Mouse (Mus musculus): Measurements from ENCODE around the gene Klhl35. TPM values are rescaled to one million over a fixed set of nuclear protein-coding genes. Genes with fewer than 3 reads are reported as not detected.

Gene Klhl35
- polyA plus RNA-seq, 1 experiment = 1.5 TPM

GRCm38 (mm10) chr7:99452859-99453258, 12.9 kb upstream of the Klhl35 start:
- DNase-seq (ENCODE audit: low spot score) = no peak

GRCm38 (mm10) chr7:99454044-99454443, 11.8 kb upstream of the Klhl35 start:
- DNase-seq (ENCODE audit: low spot score) = no peak

- DNase-seq (ENCODE audit: low spot score) = no peak
These were observed 7.0 kb upstream of the Klhl35 start for GRCm38 (mm10) chr7:99458849-99459248.

GRCm38 (mm10) chr7:99459888-99460652, 5.7 kb upstream of the Klhl35 start:
- no peak for DNase-seq (ENCODE audit: low spot score)

- no peak for DNase-seq (ENCODE audit: low spot score)
These were observed 2.7 kb upstream of the Klhl35 start for GRCm38 (mm10) chr7:99463120-99463519.

GRCm38 (mm10) chr7:99467916-99468282, 2.1 kb downstream of the Klhl35 start:
- DNase-seq (ENCODE audit: low spot score) = no peak

GRCm38 (mm10) chr7:99468283-99469132, 2.7 kb downstream of the Klhl35 start:
- peak; percentile 56 for DNase-seq (ENCODE audit: low spot score)

GRCm38 (mm10) chr7:99469680-99470405, 4.0 kb downstream of the Klhl35 start:
- no peak for DNase-seq (ENCODE audit: low spot score)

- no peak for DNase-seq (ENCODE audit: low spot score)
These were observed 5.8 kb downstream of the Klhl35 start for GRCm38 (mm10) chr7:99471578-99471977.

GRCm38 (mm10) chr7:99473638-99474407, 8.0 kb downstream of the Klhl35 start:
- no peak for DNase-seq (ENCODE audit: low spot score)

- no peak for DNase-seq (ENCODE audit: low spot score)
These were observed 9.2 kb downstream of the Klhl35 start for GRCm38 (mm10) chr7:99474836-99475561.

GRCm38 (mm10) chr7:99475562-99475911, 9.7 kb downstream of the Klhl35 start:
- DNase-seq (ENCODE audit: low spot score) = no peak

- DNase-seq (ENCODE audit: low spot score) = no peak
These were observed 10.8 kb downstream of the Klhl35 start for GRCm38 (mm10) chr7:99476558-99477114.

- no peak for DNase-seq (ENCODE audit: low spot score)
These were observed 11.4 kb downstream of the Klhl35 start for GRCm38 (mm10) chr7:99477235-99477634.

- no peak for DNase-seq (ENCODE audit: low spot score)
These were observed 16.8 kb downstream of the Klhl35 start for GRCm38 (mm10) chr7:99482637-99483036.

- DNase-seq (ENCODE audit: low spot score) = peak; percentile 95
These were observed 17.6 kb downstream of the Klhl35 start, which contains the start of gene Rps3 for GRCm38 (mm10) chr7:99483271-99483923. TSS of gene Rps3 (minus strand) at chr7:99483738.

- no peak for DNase-seq (ENCODE audit: low spot score)
These were observed 18.1 kb downstream of the Klhl35 start for GRCm38 (mm10) chr7:99483924-99484319.

GRCm38 (mm10) chr7:99484679-99485078, 18.9 kb downstream of the Klhl35 start:
- no peak for DNase-seq (ENCODE audit: low spot score)

- no peak for DNase-seq (ENCODE audit: low spot score)
These were observed 23.9 kb downstream of the Klhl35 start for GRCm38 (mm10) chr7:99489708-99490107.

- no peak for DNase-seq (ENCODE audit: low spot score)
These were observed 33.3 kb downstream of the Klhl35 start for GRCm38 (mm10) chr7:99499128-99499527.
